Mouse (Mus musculus) ES-E14 (cell line): Measurements from ENCODE around the gene Nyap1. TPM values are rescaled to one million over a fixed set of nuclear protein-coding genes. Genes with fewer than 3 reads are reported as not detected.
"Not testable (repeated sequence)": the region's sequence is repeated elsewhere in the genome, so short reads cannot be mapped to it uniquely, and the experiment has no call there.

Experiments used
- DNase-seq: peaks from one replicate; pipeline ENCODE4 v3.0.0-alpha.2; 2013; ENCODE audit warnings: low read depth, low spot score
- H3K27ac ChIP-seq: 2 replicates; pipeline ENCODE4 v1.5.1; 2012; ENCODE audit warnings: low read depth, mild to moderate bottlenecking, low read length, moderate library complexity, mixed read lengths; ENCODE audit not compliant: poor library complexity, insufficient read depth, severe bottlenecking
- H3K36me3 ChIP-seq: 2 replicates; pipeline ENCODE4 v1.6.1; 2012; ENCODE audit warnings: mild to moderate bottlenecking, low read length, moderate library complexity, mixed read lengths; ENCODE audit not compliant: control insufficient read depth, poor library complexity, insufficient read depth, severe bottlenecking
- H3K4me1 ChIP-seq, 2 experiments: fragments of 150-350 bp in 1 of 2; sonication (generic) in 1 of 2; 2 replicates each; pipeline ENCODE4 v1.6.1; 2012; ENCODE audit warnings: low read length in 2 of 2, mild to moderate bottlenecking in 1 of 2, mixed read lengths in 1 of 2; ENCODE audit not compliant: control insufficient read depth in 2 of 2, insufficient read depth in 2 of 2, poor library complexity in 1 of 2
- H3K4me3 ChIP-seq, 2 experiments: fragments of 150-350 bp in 1 of 2; sonication (generic) in 1 of 2; 2 replicates each; pipeline ENCODE4 v1.5.1; 2012; ENCODE audit warnings: low read length in 2 of 2, low read depth in 1 of 2, mild to moderate bottlenecking in 1 of 2, mixed read lengths in 1 of 2; ENCODE audit not compliant: insufficient read depth in 1 of 2, poor library complexity in 1 of 2, severe bottlenecking in 1 of 2
- H3K9ac ChIP-seq: 2 replicates; pipeline ENCODE4 v1.6.1; 2012; ENCODE audit warnings: low read depth, mild to moderate bottlenecking, low read length, mixed read lengths; ENCODE audit not compliant: poor library complexity, insufficient read depth, severe bottlenecking
- H3K9me3 ChIP-seq: fragments of 150-350 bp; sonication (generic); 2 replicates; pipeline ENCODE4 v1.6.1; 2012; ENCODE audit warnings: low read depth, mild to moderate bottlenecking, low read length; ENCODE audit not compliant: control insufficient read depth, insufficient read depth
- CHD2 ChIP-seq: IDR thresholded peaks from 2 replicates; pipeline ENCODE4 v1.6.1; 2014; ENCODE audit warnings: mild to moderate bottlenecking, low read depth, low read length, inconsistent platforms
- HCFC1 ChIP-seq: IDR thresholded peaks from 2 replicates; pipeline ENCODE4 v1.6.1; 2012; ENCODE audit warnings: low read length, inconsistent platforms, borderline replicate concordance; ENCODE audit not compliant: insufficient read depth
- MAFK ChIP-seq: IDR thresholded peaks from 2 replicates; pipeline ENCODE4 v1.6.1; 2014; ENCODE audit warnings: mild to moderate bottlenecking, low read depth, low read length, inconsistent platforms; ENCODE audit not compliant: insufficient read depth
- ZC3H11A ChIP-seq: IDR thresholded peaks from 2 replicates; pipeline ENCODE4 v1.6.1; 2012; ENCODE audit warnings: low read depth, mild to moderate bottlenecking, inconsistent platforms, low read length, borderline replicate concordance
- ZNF384 ChIP-seq: IDR thresholded peaks from 2 replicates; pipeline ENCODE4 v1.6.1; 2012; ENCODE audit warnings: low read depth, low read length, inconsistent platforms
- in situ Hi-C, 2 experiments: fragments of 600-800 bp; cut with MboI; formaldehyde crosslinking; loops; one replicate each; pipeline ENCODE4 v1.15.1; 2025; ENCODE audit warnings: low sequenced_read_pairs in 2 of 2, inconsistent platforms in 1 of 2; ENCODE audit not compliant: unreplicated experiment in 2 of 2
- total RNA-seq: library from RNA; depleted of rRNA; stranded (reverse); fragments of 300-350 nt; gene quantifications from 2 replicates; pipeline ENCODE4 v1.2.3, GENCODE M21; 2012

Nyap1 gene
- total RNA-seq, 1 experiment: 7.4 TPM

DNA sequence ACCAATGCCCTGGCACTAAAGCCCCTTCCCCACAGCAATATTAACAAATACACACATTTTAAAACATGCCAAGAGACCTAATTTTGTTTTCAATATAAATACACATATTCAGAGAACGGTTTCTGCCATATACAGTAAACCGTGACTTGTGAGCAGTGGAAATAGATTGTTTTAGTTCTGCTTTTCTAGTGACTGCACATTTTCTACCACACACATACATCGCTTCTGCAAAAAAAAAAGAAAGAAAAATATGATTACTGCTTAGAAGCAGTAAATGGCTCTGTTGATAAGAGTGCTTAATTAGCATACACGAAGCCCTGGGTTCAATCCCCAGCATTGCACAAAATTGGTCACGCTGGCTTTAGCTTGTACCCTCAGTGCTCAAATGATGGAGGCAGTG is 17.6 kb downstream of the Nyap1 start:
- Histone ChIP-seq H3K27ac (no peak overlapping the region), H3K4me1 (peaks cover 0 to 6% of the 10 kb centered on the region in 2 experiments; a peak in 2 of 4 replicates), H3K9me3 (no peaks in the 10 kb centered on the region), H3K9ac (no peak overlapping the region), H3K4me3 (no peak overlapping the region), H3K36me3 (no peaks in the 10 kb centered on the region)
- no peak for DNase-seq
- no peak for TF ChIP-seq ZC3H11A
- TF ChIP-seq HCFC1: no peak
- TF ChIP-seq ZNF384: no peak
- no peak for TF ChIP-seq CHD2
- TF ChIP-seq MAFK: no peak
- in situ Hi-C loops: no loop called here

- H3K27ac ChIP-seq, H3K4me1 ChIP-seq, in situ Hi-C loops, H3K9me3 ChIP-seq, H3K36me3 ChIP-seq, H3K9ac ChIP-seq, DNase-seq: not testable (repeated sequence)
- TF ChIP-seq MAFK (0 out of 2 replicates have a peak, but pooled peaks have one; percentile 19), ZNF384 (0 out of 2 replicates have a peak, but pooled peaks have one; percentile 29)
- H3K4me3 ChIP-seq: 0 out of 4 replicates have a peak overlapping the region, but pooled peaks of 1 of the 2 experiments have one; percentile 30
Observed at GRCm38 (mm10) chr5:137720558-137721164, 20.7 kb downstream of the Nyap1 start.

- in situ Hi-C loops: no loop called here
- H3K36me3 ChIP-seq: no peaks in the 10 kb centered on the region
- no peak overlapping the region for H3K9ac ChIP-seq
- no peaks in the 10 kb centered on the region for H3K9me3 ChIP-seq
- no peak overlapping the region for H3K4me3 ChIP-seq
- H3K4me1 ChIP-seq: peaks cover 0 to 10% of the 10 kb centered on the region in 2 experiments; a peak in 2 of 4 replicates
- H3K27ac ChIP-seq: no peak overlapping the region
- TF ChIP-seq MAFK: no peak
- TF ChIP-seq HCFC1: no peak
- TF ChIP-seq ZNF384: no peak
- TF ChIP-seq CHD2: no peak
- TF ChIP-seq ZC3H11A: no peak
- no peak for DNase-seq
Observed at GRCm38 (mm10) chr5:137719088-137719487, 22.3 kb downstream of the Nyap1 start.

- H3K36me3 ChIP-seq: no peaks in the 10 kb centered on the region
- H3K27ac ChIP-seq: no peak overlapping the region
- DNase-seq: no peak
- in situ Hi-C loops: no loop called here
- no peaks in the 10 kb centered on the region for H3K9me3 ChIP-seq
- H3K9ac ChIP-seq: no peak overlapping the region
- peaks cover 0 to 10% of the 10 kb centered on the region in 2 experiments; a peak in 2 of 4 replicates for H3K4me1 ChIP-seq
- H3K4me3 ChIP-seq: no peak overlapping the region
- no peak for TF ChIP-seq ZNF384
- TF ChIP-seq MAFK: no peak
- TF ChIP-seq CHD2: no peak
- no peak for TF ChIP-seq ZC3H11A
Observed at GRCm38 (mm10) chr5:137718020-137718790, 23.2 kb downstream of the Nyap1 start.

DNA sequence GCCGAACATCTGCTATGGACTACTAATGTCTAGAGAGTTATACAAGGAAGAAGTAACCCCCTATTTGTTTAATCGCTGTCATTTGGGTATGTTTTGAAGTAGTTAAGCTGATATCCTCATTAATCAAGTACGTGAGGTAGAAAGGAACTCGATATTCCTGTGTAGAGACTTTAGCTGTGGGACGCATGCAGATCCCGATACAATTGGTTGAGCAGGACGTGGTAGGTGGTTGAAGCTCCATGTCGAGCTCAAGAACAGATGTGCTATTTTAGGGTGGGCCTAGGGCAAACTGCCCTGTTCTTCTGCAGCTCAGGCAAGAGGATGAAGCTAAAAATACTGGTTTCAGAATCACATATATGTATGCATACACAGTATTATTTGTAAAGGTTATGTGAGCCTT is 25.7 kb downstream of the Nyap1 start:
- no peak for TF ChIP-seq CHD2
- TF ChIP-seq MAFK: no peak
- in situ Hi-C loops: no loop called here

More for the DNA sequence above, 25.7 kb downstream of the Nyap1 start:
- no peaks in the 10 kb centered on the region for H3K9me3 ChIP-seq
- peaks cover 0 to 8% of the 10 kb centered on the region in 2 experiments; a peak in 1 of 4 replicates for H3K4me1 ChIP-seq
- no peak overlapping the region for H3K4me3 ChIP-seq
- no peak for DNase-seq
- H3K9ac ChIP-seq: no peak overlapping the region
- no peaks in the 10 kb centered on the region for H3K36me3 ChIP-seq
- H3K27ac ChIP-seq: no peak overlapping the region
